Mouse (Mus musculus): ENCODE measurements around the gene AU018091.
"Not testable (repeated sequence)": the region's sequence is repeated elsewhere in the genome, so short reads cannot be mapped to it uniquely, and the experiment has no call there.

The AU018091 gene

GRCm38 (mm10) chr7:3164991-3165390 lies 4.0 kb downstream of the AU018091 start:
- no peak for DNase-seq

GRCm38 (mm10) chr7:3164381-3164780 lies 4.6 kb downstream of the AU018091 start:
- no peak for DNase-seq

- DNase-seq, result no peak
These were observed 18.6 kb downstream of the AU018091 start for GRCm38 (mm10) chr7:3150376-3150775.

- no peak for DNase-seq
These were observed 22.9 kb downstream of the AU018091 start for GRCm38 (mm10) chr7:3146072-3146471.

- no peak for DNase-seq
These were observed 25.7 kb downstream of the AU018091 start for GRCm38 (mm10) chr7:3143329-3143728.

GRCm38 (mm10) chr7:3135606-3136005 lies 33.4 kb downstream of the AU018091 start:
- no peak for DNase-seq

GRCm38 (mm10) chr7:3134654-3135053 lies 34.3 kb downstream of the AU018091 start:
- DNase-seq, result no peak

GRCm38 (mm10) chr7:3130342-3130741 lies 38.7 kb downstream of the AU018091 start:
- DNase-seq, result no peak

- DNase-seq, result not testable (repeated sequence)
These were observed 40.4 kb downstream of the AU018091 start for GRCm38 (mm10) chr7:3128564-3128963.

- DNase-seq, result not testable (repeated sequence)
These were observed 57.8 kb downstream of the AU018091 start for GRCm38 (mm10) chr7:3111193-3111592.

- not testable (repeated sequence) for DNase-seq
These were observed 62.4 kb downstream of the AU018091 start for GRCm38 (mm10) chr7:3106516-3107077.
